Mouse (Mus musculus) intestine, embryonic 14.5 days (tissue): ENCODE results near the gene Gm17324. TPM values are rescaled to one million over a fixed set of nuclear protein-coding genes. Genes with fewer than 3 reads are reported as not detected.

Experiments used
- ATAC-seq: fragments of 200-750 bp; cut with Nextera tagmentation; replicated peaks from 2 replicates; pipeline ENCODE4 v1.8.0; 2017; ENCODE audit warnings: low read depth, moderate number of reproducible peaks, moderate TSS enrichment, moderate library complexity; ENCODE audit not compliant: low FRiP score, low TSS enrichment
- DNase-seq: peaks from one replicate; pipeline ENCODE4 v3.0.0-alpha.2; 2018; ENCODE audit warnings: low spot score
- H3K27ac ChIP-seq: fragments of 300-500 bp; sonication (generic); 2 replicates; pipeline ENCODE4 v1.5.1; 2014; ENCODE audit warnings: low read depth, mild to moderate bottlenecking, control low read depth
- H3K27me3 ChIP-seq: fragments of 300-500 bp; sonication (generic); replicated peaks from 2 replicates; pipeline ENCODE4 v1.6.1; 2014; ENCODE audit warnings: low read length, control low read depth; ENCODE audit not compliant: control insufficient read depth, insufficient read depth
- H3K36me3 ChIP-seq: fragments of 300-500 bp; sonication (generic); 2 replicates; pipeline ENCODE4 v1.6.1; 2014; ENCODE audit warnings: low read length, control low read depth; ENCODE audit not compliant: control insufficient read depth, insufficient read depth
- H3K4me1 ChIP-seq: fragments of 300-500 bp; sonication (generic); replicated peaks from 2 replicates; pipeline ENCODE4 v1.6.1; 2014; ENCODE audit warnings: low read length, control low read depth, mixed read lengths; ENCODE audit not compliant: control insufficient read depth, insufficient read depth
- H3K4me2 ChIP-seq: fragments of 300-500 bp; sonication (generic); 2 replicates; pipeline ENCODE4 v1.6.1; 2014; ENCODE audit warnings: low read length
- H3K4me3 ChIP-seq: fragments of 300-500 bp; sonication (generic); 2 replicates; pipeline ENCODE4 v1.5.1; 2014; ENCODE audit warnings: low read depth, low read length, control low read depth, mixed read lengths
- H3K9ac ChIP-seq: fragments of 300-500 bp; sonication (generic); 2 replicates; pipeline ENCODE4 v1.6.1; 2014; ENCODE audit warnings: mild to moderate bottlenecking, low read length
- H3K9me3 ChIP-seq: fragments of 300-500 bp; sonication (generic); 2 replicates; pipeline ENCODE4 v1.6.1; 2016; ENCODE audit warnings: low read length, control low read depth; ENCODE audit not compliant: control insufficient read depth
- WGBS: fragments of 180-500 bp; shearing (Covaris S2); extraction: QIAGEN DNeasy Blood & Tissue Kit; methylation state at CpG from one replicate; pipeline ENCODE4 v1.1.7; 2014; 5-methylcytosine and 5-hydroxymethylcytosine counted together
- polyA plus RNA-seq: library from polyadenylated mRNA; unstranded; fragments of >200 nt; fragmentation: Nextera tagmentation; extraction: Ambion mirVana; gene quantifications from 2 replicates; pipeline ENCODE4 v1.2.1, GENCODE M21; 2014

Gm17324 gene
- polyA plus RNA-seq, 1 experiment from 2014 or later: not detected

DNA sequence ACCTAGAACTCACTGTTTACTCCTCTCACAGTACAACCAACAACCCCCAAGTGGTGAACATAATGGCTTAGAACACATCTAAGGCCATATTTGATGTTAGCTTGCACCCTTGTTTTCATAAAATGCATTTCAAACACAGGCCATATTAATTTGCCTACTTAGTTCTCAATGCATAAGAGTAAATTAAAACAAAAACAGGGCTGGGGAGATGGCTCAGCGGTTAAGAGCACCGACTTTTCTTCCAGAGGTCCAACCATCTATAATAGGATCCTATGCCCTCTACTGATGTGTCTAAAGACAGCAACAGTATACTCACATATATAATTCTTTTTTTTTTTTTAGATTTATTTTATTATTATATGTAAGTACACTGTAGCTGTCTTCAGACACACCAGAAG lies 26.8 kb upstream of the Gm17324 start:
- H3K27me3 ChIP-seq: no peaks in the 10 kb centered on the region
- H3K27ac ChIP-seq: no peak overlapping the region
- peaks cover 67% of the 10 kb centered on the region for H3K36me3 ChIP-seq
- DNase-seq (no peak), ATAC-seq (no peak)
- H3K9ac ChIP-seq: no peak overlapping the region
- no peak overlapping the region for H3K4me2 ChIP-seq
- H3K4me1 ChIP-seq: no peaks in the 10 kb centered on the region
- WGBS: 96% methylated on average over 2 of the region's 2 CpGs
- no peak overlapping the region for H3K4me3 ChIP-seq
- H3K9me3 ChIP-seq: no peaks in the 10 kb centered on the region

DNA sequence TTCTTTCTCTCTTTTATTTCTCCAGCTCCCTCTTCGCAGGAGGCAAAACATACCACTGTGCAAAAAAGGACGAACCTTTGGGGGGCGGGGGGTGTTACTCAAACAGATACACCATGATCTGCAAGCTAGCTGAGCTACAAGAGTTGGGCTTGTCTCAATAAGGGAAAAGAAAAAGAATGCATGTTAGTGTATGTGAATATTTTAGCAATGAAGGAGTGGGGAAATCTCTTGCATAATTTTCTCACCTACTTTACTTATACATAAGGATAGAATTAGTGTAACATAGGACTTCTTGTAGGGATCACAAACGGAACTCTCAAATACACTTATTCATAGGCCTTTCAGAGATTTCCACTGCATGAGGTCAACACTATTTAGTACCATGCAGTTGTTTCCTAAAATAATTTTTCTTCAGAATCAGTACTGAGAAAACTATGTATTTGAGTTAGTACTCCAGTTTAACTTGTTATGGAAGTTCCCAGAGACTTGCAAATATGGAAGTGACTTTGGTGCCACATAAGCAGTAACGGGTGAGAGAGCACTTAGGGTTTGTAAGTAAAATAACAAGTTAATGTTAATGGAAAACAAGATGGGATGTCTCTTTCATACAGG lies 26.3 kb upstream of the Gm17324 start:
- no peak overlapping the region for H3K4me3 ChIP-seq
- H3K4me2 ChIP-seq: no peak overlapping the region
- no peak overlapping the region for H3K9ac ChIP-seq
- H3K36me3 ChIP-seq: peaks cover 67% of the 10 kb centered on the region
- WGBS: 78% methylated on average over 5 of the region's 5 CpGs
- H3K27me3 ChIP-seq: no peaks in the 10 kb centered on the region
- no peak for DNase-seq
- H3K4me1 ChIP-seq: no peaks in the 10 kb centered on the region
- ATAC-seq: no peak
- H3K9me3 ChIP-seq: no peaks in the 10 kb centered on the region
- no peak overlapping the region for H3K27ac ChIP-seq

DNA sequence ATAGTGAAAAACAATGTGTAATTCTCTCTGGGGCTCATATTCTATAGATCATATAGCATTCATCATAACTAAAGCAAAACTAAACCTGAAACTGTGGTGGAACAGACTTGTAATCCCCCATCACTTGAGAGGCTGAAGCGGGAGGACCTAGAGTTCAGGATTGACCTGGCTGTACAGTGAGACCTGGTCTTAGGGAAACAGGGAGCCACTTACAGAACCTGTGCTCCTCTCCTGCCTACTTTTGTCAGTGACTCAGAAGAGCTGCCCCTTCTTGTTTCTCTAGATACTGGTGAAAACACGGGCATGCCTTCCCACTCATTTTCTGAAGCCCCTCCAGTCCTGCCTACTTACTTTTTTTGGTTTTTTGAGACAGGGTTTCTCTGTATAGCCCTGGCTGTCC lies 25.7 kb upstream of the Gm17324 start:
- H3K9ac ChIP-seq: no peak overlapping the region
- no peak overlapping the region for H3K27ac ChIP-seq
- H3K4me3 ChIP-seq: no peak overlapping the region
- H3K4me2 ChIP-seq: no peak overlapping the region
- H3K9me3 ChIP-seq: no peaks in the 10 kb centered on the region
- WGBS: 72% methylated on average over 2 of the region's 2 CpGs
- DNase-seq: no peak
- H3K27me3 ChIP-seq: no peaks in the 10 kb centered on the region
- no peaks in the 10 kb centered on the region for H3K4me1 ChIP-seq
- peaks cover 61% of the 10 kb centered on the region for H3K36me3 ChIP-seq
- no peak for ATAC-seq

DNA sequence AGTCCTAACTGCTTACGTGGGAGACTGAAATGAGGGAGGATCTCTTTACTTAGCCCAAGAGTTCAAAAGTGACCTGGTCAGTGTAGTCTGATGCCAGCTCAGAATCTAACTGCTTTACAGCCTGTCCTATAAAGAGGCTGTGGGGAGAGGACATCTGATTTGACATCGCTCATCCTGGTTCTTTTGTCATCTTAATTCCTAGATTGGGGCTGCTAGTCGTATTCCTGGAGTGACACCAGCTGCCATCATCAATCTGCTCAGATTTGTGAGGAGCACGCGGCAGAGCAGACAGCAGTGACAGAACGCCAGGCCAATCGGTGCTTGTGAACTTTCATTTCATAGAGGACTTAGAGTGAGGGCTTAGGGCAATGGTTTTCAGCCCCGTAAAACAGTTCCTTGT lies 25.0 kb upstream of the Gm17324 start:
- H3K27ac ChIP-seq: no peak overlapping the region

DNA sequence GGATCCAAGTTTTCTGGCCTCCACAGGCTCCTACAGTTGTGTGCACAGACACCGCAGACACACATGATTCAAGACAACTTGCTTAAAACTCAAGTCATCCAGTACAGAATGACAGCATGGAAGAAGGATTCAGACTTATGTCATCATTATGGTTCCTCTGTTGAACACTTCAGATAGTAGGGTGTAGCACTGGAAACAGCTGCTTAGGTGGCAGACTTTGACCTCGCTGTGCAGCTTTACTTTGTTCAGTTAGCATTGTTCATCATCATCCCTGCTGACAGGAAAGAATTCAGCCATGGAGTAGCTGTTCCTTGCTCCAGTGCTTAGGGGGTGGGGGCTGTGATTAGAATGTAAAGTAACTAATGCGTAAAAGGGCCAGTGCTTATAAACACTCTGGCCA lies 17.1 kb upstream of the Gm17324 start:
- WGBS: 91% methylated on average over 3 of the region's 3 CpGs

More for the DNA sequence above, 25.0 kb upstream of the Gm17324 start:
- Histone ChIP-seq H3K27me3 (no peaks in the 10 kb centered on the region), H3K4me2 (no peak overlapping the region), H3K4me3 (no peak overlapping the region), H3K4me1 (no peaks in the 10 kb centered on the region), H3K9me3 (no peaks in the 10 kb centered on the region), H3K9ac (no peak overlapping the region), H3K36me3 (peaks cover 60% of the 10 kb centered on the region)
- 88% methylated on average over 8 of the region's 8 CpGs for WGBS
- no peak for ATAC-seq
- no peak for DNase-seq

DNA sequence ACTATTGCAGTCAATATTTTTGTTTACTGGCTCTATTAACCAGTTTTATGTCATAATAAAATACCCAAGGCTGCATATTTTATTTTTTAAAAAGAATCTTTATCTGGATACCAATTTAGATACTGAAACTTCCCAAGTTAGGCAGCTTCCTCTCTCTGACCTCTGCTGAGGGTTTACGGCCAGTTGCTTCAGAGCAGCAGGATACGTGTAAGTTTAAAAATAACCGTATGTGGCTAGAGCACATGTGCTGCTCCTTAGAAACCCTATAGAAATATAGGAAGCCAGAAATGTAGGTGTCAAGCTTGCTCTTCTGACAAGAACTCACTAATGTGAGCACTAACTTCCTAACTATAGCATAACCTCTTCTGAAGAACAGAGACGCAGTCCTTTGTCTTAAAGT lies 14.8 kb upstream of the Gm17324 start:
- no peaks in the 10 kb centered on the region for H3K27me3 ChIP-seq
- no peaks in the 10 kb centered on the region for H3K9me3 ChIP-seq
- whole genome bisulfite sequencing: 92% methylated on average over 4 of the region's 4 CpGs
- no peak overlapping the region for H3K9ac ChIP-seq
- no peak overlapping the region for H3K27ac ChIP-seq
- ATAC-seq (no peak), DNase-seq (no peak)
- H3K36me3 ChIP-seq: peaks cover 83% of the 10 kb centered on the region
- H3K4me3 ChIP-seq: no peak overlapping the region
- H3K4me2 ChIP-seq: no peak overlapping the region
- H3K4me1 ChIP-seq: no peaks in the 10 kb centered on the region

More for the DNA sequence above, 17.1 kb upstream of the Gm17324 start:
- H3K27me3 ChIP-seq: no peaks in the 10 kb centered on the region
- no peak overlapping the region for H3K27ac ChIP-seq
- H3K36me3 ChIP-seq: peaks cover 77% of the 10 kb centered on the region
- ATAC-seq: no peak
- no peak overlapping the region for H3K9ac ChIP-seq
- H3K4me3 ChIP-seq: no peak overlapping the region
- DNase-seq: no peak
- H3K9me3 ChIP-seq: no peaks in the 10 kb centered on the region
- H3K4me1 ChIP-seq: no peaks in the 10 kb centered on the region
- H3K4me2 ChIP-seq: no peak overlapping the region

DNA sequence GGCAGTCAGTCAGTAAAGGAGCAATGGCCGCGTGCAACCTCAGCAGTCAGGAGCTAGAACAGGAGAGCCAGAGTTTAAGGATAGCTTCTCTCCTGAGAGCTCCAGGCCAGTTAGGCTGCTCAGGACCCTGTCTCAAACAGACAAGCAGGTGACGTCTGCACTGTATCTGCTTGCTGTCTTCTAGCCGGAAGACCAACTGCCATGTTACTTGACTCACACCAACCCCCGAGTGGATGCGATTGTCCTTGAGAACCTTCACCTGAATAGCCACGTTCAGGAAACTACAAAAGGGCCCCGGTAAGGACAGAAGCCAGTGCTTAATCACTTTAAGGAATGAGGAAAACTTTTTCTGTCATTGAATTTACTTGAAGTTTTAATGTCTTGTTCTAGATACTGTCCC lies 8.4 kb upstream of the Gm17324 start:
- peaks cover 75% of the 10 kb centered on the region for H3K36me3 ChIP-seq
- H3K27ac ChIP-seq: no peak overlapping the region
- no peaks in the 10 kb centered on the region for H3K9me3 ChIP-seq
- DNase-seq (no peak), ATAC-seq (no peak)
- WGBS: 90% methylated on average over 8 of the region's 8 CpGs
- no peak overlapping the region for H3K4me3 ChIP-seq
- H3K4me2 ChIP-seq: no peak overlapping the region
- no peaks in the 10 kb centered on the region for H3K4me1 ChIP-seq
- no peaks in the 10 kb centered on the region for H3K27me3 ChIP-seq
- H3K9ac ChIP-seq: no peak overlapping the region

DNA sequence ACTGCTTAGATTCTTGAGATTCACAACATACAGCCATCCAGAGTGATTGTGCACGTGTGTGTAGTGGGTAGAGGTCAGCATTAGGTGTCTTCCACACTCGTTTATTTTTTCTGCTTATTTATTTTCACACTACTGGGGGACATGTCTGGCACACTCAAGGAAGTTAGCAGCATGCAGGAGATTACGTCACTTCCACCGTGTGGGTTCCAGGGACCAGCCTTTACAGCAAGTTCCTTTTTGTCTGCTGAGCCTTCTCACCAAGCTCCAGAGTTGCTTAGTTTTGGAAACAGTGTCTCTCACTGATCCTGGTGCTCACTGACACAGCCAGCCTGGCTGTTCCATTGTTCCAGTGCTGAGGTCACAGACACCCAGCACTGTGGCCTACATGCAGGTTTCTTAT lies 2.8 kb upstream of the Gm17324 start:
- 81% methylated on average over 4 of the region's 4 CpGs for WGBS
- Histone ChIP-seq H3K4me2 (no peak overlapping the region), H3K4me3 (no peak overlapping the region), H3K9ac (no peak overlapping the region), H3K36me3 (peaks cover 42% of the 10 kb centered on the region), H3K9me3 (no peaks in the 10 kb centered on the region), H3K4me1 (peaks cover 9% of the 10 kb centered on the region; the same call in 1 of the 2 replicates), H3K27ac (no peak overlapping the region), H3K27me3 (peaks cover 8% of the 10 kb centered on the region)
- DNase-seq: no peak
- ATAC-seq: no peak

DNA sequence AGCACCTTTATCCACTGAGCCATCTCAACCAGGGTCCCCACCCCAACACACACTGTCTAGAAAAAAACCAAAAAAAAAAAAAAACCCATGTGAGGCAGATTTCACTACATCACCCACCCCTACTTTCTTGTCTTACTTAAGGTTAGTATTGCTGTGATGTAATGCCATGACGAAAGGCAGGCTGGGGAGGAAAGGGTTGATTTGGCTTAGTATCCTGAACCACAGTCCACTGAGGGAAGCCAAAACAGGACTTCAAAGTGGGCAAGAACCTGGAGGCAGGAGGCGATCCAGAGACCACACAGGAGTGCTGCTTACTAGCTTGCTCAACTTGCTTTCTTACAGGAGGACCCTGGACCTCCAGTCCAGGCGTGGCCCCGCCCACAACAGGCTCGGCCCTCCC lies 1.8 kb upstream of the Gm17324 start:
- H3K4me2 ChIP-seq: no peak overlapping the region
- H3K9ac ChIP-seq: no peak overlapping the region
- no peak overlapping the region for H3K27ac ChIP-seq
- peaks cover 18% of the 10 kb centered on the region for H3K27me3 ChIP-seq
- peaks cover 42% of the 10 kb centered on the region for H3K36me3 ChIP-seq
- WGBS: 78% methylated on average over 5 of the region's 5 CpGs
- no peaks in the 10 kb centered on the region for H3K9me3 ChIP-seq
- H3K4me1 ChIP-seq: peaks cover 9% of the 10 kb centered on the region; the same call in 1 of the 2 replicates
- DNase-seq: no peak
- no peak for ATAC-seq
- no peak overlapping the region for H3K4me3 ChIP-seq
